ENCODE assay signal across 16 mouse cellular contexts in the genomic region with DNA sequence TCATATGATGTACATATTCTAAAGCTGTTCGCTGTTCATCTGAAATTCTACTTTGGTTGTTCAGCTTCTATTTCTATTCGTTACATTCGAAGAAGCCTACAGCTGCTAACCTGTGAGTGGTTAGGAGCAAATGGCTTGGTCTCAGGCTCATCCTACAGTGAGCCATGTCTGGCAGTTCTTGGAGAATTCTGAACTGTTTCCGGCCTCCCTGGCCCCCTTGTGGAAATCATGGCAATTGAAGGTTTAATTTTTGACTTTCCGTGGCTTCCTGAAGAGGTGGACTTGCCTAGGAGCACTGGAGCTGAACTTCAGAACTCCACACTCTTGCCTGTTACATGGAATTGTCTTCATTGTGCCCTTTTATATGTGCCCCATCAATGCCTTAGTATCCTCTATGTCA. TPM values are rescaled to one million over a fixed set of nuclear protein-coding genes. Genes with fewer than 3 reads are reported as not detected.
DNase-seq lines count a peak whose midpoint lies in the region; ATAC-seq lines count a peak whose summit lies in the region.
"Had no signal": no experiment of that assay in that cellular context is flagged by ENCODE, and none has a peak within 500 bp of the region (broad histone marks: within the 10 kb centered on the region; RNA-seq: fewer than 3 reads in every experiment).

No protein-coding gene starts in this region.

- H3K9me3 ChIP-seq in kidney, embryonic 14.5 days (ENCODE audit: control insufficient read depth, low read length): no peaks in the 10 kb centered on the region
- H3K9me3 ChIP-seq: forebrain, embryonic 12.5 days; hindbrain, embryonic 13.5 days had no signal

- no peak overlapping the region for H3K27ac ChIP-seq in kidney, embryonic 14.5 days (ENCODE audit: low read depth, low read length)
- H3K27ac ChIP-seq: forebrain, embryonic 12.5 days; hindbrain, embryonic 13.5 days had no signal

- H3K4me1 ChIP-seq in kidney, embryonic 14.5 days (ENCODE audit: control insufficient read depth, insufficient read depth, low read length): no peaks in the 10 kb centered on the region
- H3K4me1 ChIP-seq: forebrain, embryonic 12.5 days; hindbrain, embryonic 13.5 days had no signal

- no peaks in the 10 kb centered on the region for H3K27me3 ChIP-seq in kidney, embryonic 14.5 days (ENCODE audit: control insufficient read depth, insufficient read depth, low read length)
- H3K27me3 ChIP-seq: forebrain, embryonic 12.5 days; hindbrain, embryonic 13.5 days had no signal

- no peak overlapping the region for H3K4me2 ChIP-seq in kidney, embryonic 14.5 days (replicated peaks; ENCODE audit: low read depth, low read length)
- H3K4me2 ChIP-seq: forebrain, embryonic 12.5 days; hindbrain, embryonic 13.5 days had no signal

- ATAC-seq in kidney, embryonic 14.5 days (ENCODE audit: low FRiP score, low TSS enrichment): no peak

- no peak overlapping the region for H3K4me3 ChIP-seq in kidney, embryonic 14.5 days (ENCODE audit: low read length)
- H3K4me3 ChIP-seq: forebrain, embryonic 12.5 days; hindbrain, embryonic 13.5 days had no signal

- no peak overlapping the region for H3K9ac ChIP-seq in kidney, embryonic 14.5 days (ENCODE audit: low read depth, low read length)
- H3K9ac ChIP-seq: forebrain, embryonic 12.5 days; hindbrain, embryonic 13.5 days had no signal

- no peaks in the 10 kb centered on the region for H3K36me3 ChIP-seq in kidney, embryonic 14.5 days (ENCODE audit: control insufficient read depth, insufficient read depth, low read length)
- H3K36me3 ChIP-seq: forebrain, embryonic 12.5 days; hindbrain, embryonic 13.5 days had no signal

- peak; percentile 44 for DNase-seq in embryo, embryonic 10.5 days (ENCODE audit: low spot score)
- no peak for DNase-seq in embryo, embryonic 11 days
- DNase-seq in kidney, adult 9 months: peak; percentile 48
- peak; percentile 8 for DNase-seq in 416B (ENCODE audit: low read depth)
- peak; percentile 44 for DNase-seq in brain, adult 2 months (ENCODE audit: low read depth, low spot score)
- DNase-seq in adrenal gland, postnatal 36 days: no peak
- DNase-seq in cerebellum, adult 9-10 months: no peak
- DNase-seq: layer of hippocampus, adult 9-11 months; spleen, adult 18-20 months had no signal

- 70% methylated on average over 5 of the region's 5 CpGs for WGBS in kidney, embryonic 14.5 days

RNA-seq across cellular contexts. Expression of a gene that starts 12.6 kb away (rescaled TPM):
- not detected in 2 replicates for polyA plus RNA-seq in kidney, embryonic 14.5 days (2014; fragmentation: Nextera tagmentation; extraction: Ambion mirVana)
- not detected for total RNA-seq in adrenal gland, postnatal 36 days (2021)
- polyA plus RNA-seq: C2C12; embryonic facial prominence, embryonic 11.5 days; forebrain, embryonic 12.5 days; hindbrain, embryonic 13.5 days; limb, embryonic 14.5 days; thymus, postnatal 0 days had no signal

RNA-seq across cellular contexts. Expression of a gene that starts 49.1 kb away (rescaled TPM):
- polyA plus RNA-seq in kidney, embryonic 14.5 days (2014; fragmentation: Nextera tagmentation; extraction: Ambion mirVana): 3.8 and 9.2 TPM in 2 replicates
- 1 to 10 TPM; 4.6 to 4.7 TPM for total RNA-seq in adrenal gland, postnatal 36 days (2021)

Comparison
In these comparisons a context has a peak if more than half of its experiments do, and no peak if none do; other contexts are left out.
1. DNase-seq: peak in embryo, embryonic 10.5 days (single experiment), kidney, adult 9 months (single experiment), 416B (single experiment) and brain, adult 2 months (single experiment); none in embryo, embryonic 11 days (single experiment), adrenal gland, postnatal 36 days (0 of 2) and cerebellum, adult 9-10 months (single experiment).